Mouse (Mus musculus) CH12.LX (cell line): Measurements from ENCODE around the gene Armcx5.

Experiments used
- CTCF ChIP-seq, 2 experiments: IDR thresholded peaks in 1 of 2; conservative IDR thresholded peaks in 1 of 2; 2 replicates each; pipeline ENCODE4 v1.5.1; 2011 to 2012; ENCODE audit warnings: low read depth in 2 of 2, low read length in 2 of 2, improper control_type of control experiment in 1 of 2, inconsistent platforms in 1 of 2, mild to moderate bottlenecking in 1 of 2, moderate library complexity in 1 of 2
- USF2 ChIP-seq: conservative IDR thresholded peaks from 2 replicates; pipeline ENCODE4 v1.6.1; 2011; ENCODE audit warnings: low read depth, low read length, improper control_type of control experiment

- no peak for TF ChIP-seq CTCF (conservative IDR thresholded peaks at IDR 0.05 in 1 of 2, IDR thresholded peaks at IDR 0.05 in 1 of 2; ENCODE audit: low read depth in 2 of 2, low read length in 2 of 2)
- TF ChIP-seq USF2 = no peak
These were observed 49.0 kb downstream of the Armcx5 start for GRCm38 (mm10) chrX:135791536-135791935.
